Mouse (Mus musculus): ENCODE measurements at regions not wholly inside any gene's neighbourhood (a gene's known extent, or its start where the extent isn't known, plus 50 kb on each side); places are given as distances from the start of the nearest gene placed in this dataset.

GRCm38 (mm10) chr13:111929908-111930307 is 121.1 kb upstream of the Map3k1 start:
- no peaks in the 10 kb centered on the region for H3K9me3 ChIP-seq (ENCODE audit: control insufficient read depth, low read depth, low read length)
- no peak overlapping the region for H3K4me3 ChIP-seq (ENCODE audit: low read depth, low read length)
- no peaks in the 10 kb centered on the region for H3K36me3 ChIP-seq (ENCODE audit: control insufficient read depth, insufficient read depth, low read length)
- no peaks in the 10 kb centered on the region for H3K27me3 ChIP-seq (ENCODE audit: control insufficient read depth, insufficient read depth, low read length)
- H3K4me2 ChIP-seq (replicated peaks; ENCODE audit: low read depth, low read length), result no peak overlapping the region
- ATAC-seq (ENCODE audit: insufficient number of reproducible peaks, insufficient read depth, low FRiP score, low read depth), result no peak
- no peaks in the 10 kb centered on the region for H3K4me1 ChIP-seq (ENCODE audit: control insufficient read depth, insufficient read depth, low read length)
- no peak overlapping the region for H3K27ac ChIP-seq (ENCODE audit: low read length)
- H3K9ac ChIP-seq (replicated peaks; ENCODE audit: low read depth, low read length), result no peak overlapping the region
- 64% methylated on average over 1 of the region's 1 CpGs for WGBS

- H3K27me3 ChIP-seq (ENCODE audit: control insufficient read depth, insufficient read depth, low read length), result no peaks in the 10 kb centered on the region
- no peak overlapping the region for H3K9ac ChIP-seq (replicated peaks; ENCODE audit: low read depth, low read length)
- peaks cover 5% of the 10 kb centered on the region for H3K4me1 ChIP-seq (ENCODE audit: control insufficient read depth, insufficient read depth, low read length)
- no peaks in the 10 kb centered on the region for H3K36me3 ChIP-seq (ENCODE audit: control insufficient read depth, insufficient read depth, low read length)
- H3K4me2 ChIP-seq (replicated peaks; ENCODE audit: low read depth, low read length), result no peak overlapping the region
- no peak overlapping the region for H3K27ac ChIP-seq (ENCODE audit: low read length)
- ATAC-seq (ENCODE audit: insufficient number of reproducible peaks, insufficient read depth, low FRiP score, low read depth), result no peak
- no peaks in the 10 kb centered on the region for H3K9me3 ChIP-seq (ENCODE audit: control insufficient read depth, low read depth, low read length)
- no peak overlapping the region for H3K4me3 ChIP-seq (ENCODE audit: low read depth, low read length)
- WGBS, result 86% methylated on average over 3 of the region's 3 CpGs
Measured at GRCm38 (mm10) chr13:111932464-111932863, 123.7 kb upstream of the Map3k1 start.

- no peak overlapping the region for H3K4me2 ChIP-seq (replicated peaks; ENCODE audit: low read depth, low read length)
- ATAC-seq (ENCODE audit: insufficient number of reproducible peaks, insufficient read depth, low FRiP score, low read depth), result no peak
- no peaks in the 10 kb centered on the region for H3K27me3 ChIP-seq (ENCODE audit: control insufficient read depth, insufficient read depth, low read length)
- no peak overlapping the region for H3K4me3 ChIP-seq (ENCODE audit: low read depth, low read length)
- H3K9ac ChIP-seq (replicated peaks; ENCODE audit: low read depth, low read length), result no peak overlapping the region
- H3K27ac ChIP-seq (ENCODE audit: low read length), result no peak overlapping the region
- H3K9me3 ChIP-seq (ENCODE audit: control insufficient read depth, low read depth, low read length), result no peaks in the 10 kb centered on the region
- 53% methylated on average over 8 of the region's 8 CpGs for WGBS
- H3K36me3 ChIP-seq (ENCODE audit: control insufficient read depth, insufficient read depth, low read length), result no peaks in the 10 kb centered on the region
- H3K4me1 ChIP-seq (ENCODE audit: control insufficient read depth, insufficient read depth, low read length), result peaks cover 5% of the 10 kb centered on the region
Measured at GRCm38 (mm10) chr13:111933526-111934240, 124.9 kb upstream of the Map3k1 start.

- Histone ChIP-seq H3K9me3 (ENCODE audit: control insufficient read depth, low read depth, low read length) (no peaks in the 10 kb centered on the region), H3K36me3 (ENCODE audit: control insufficient read depth, insufficient read depth, low read length) (no peaks in the 10 kb centered on the region), H3K4me3 (ENCODE audit: low read depth, low read length) (no peak overlapping the region), H3K4me2 (replicated peaks; ENCODE audit: low read depth, low read length) (no peak overlapping the region), H3K27ac (ENCODE audit: low read length) (no peak overlapping the region), H3K4me1 (ENCODE audit: control insufficient read depth, insufficient read depth, low read length) (peaks cover 12% of the 10 kb centered on the region), H3K27me3 (ENCODE audit: control insufficient read depth, insufficient read depth, low read length) (no peaks in the 10 kb centered on the region), H3K9ac (replicated peaks; ENCODE audit: low read depth, low read length) (no peak overlapping the region)
- no peak for ATAC-seq (ENCODE audit: insufficient number of reproducible peaks, insufficient read depth, low FRiP score, low read depth)
- WGBS, result 75% methylated on average over 1 of the region's 1 CpGs
Measured at GRCm38 (mm10) chr13:111935721-111936080, 126.9 kb upstream of the Map3k1 start.

- no peak for ATAC-seq (ENCODE audit: insufficient number of reproducible peaks, insufficient read depth, low FRiP score, low read depth)
- Histone ChIP-seq H3K9ac (replicated peaks; ENCODE audit: low read depth, low read length) (no peak overlapping the region), H3K27ac (ENCODE audit: low read length) (no peak overlapping the region), H3K4me3 (ENCODE audit: low read depth, low read length) (no peak overlapping the region), H3K27me3 (ENCODE audit: control insufficient read depth, insufficient read depth, low read length) (no peaks in the 10 kb centered on the region), H3K9me3 (ENCODE audit: control insufficient read depth, low read depth, low read length) (no peaks in the 10 kb centered on the region), H3K4me1 (ENCODE audit: control insufficient read depth, insufficient read depth, low read length) (peaks cover 15% of the 10 kb centered on the region), H3K4me2 (replicated peaks; ENCODE audit: low read depth, low read length) (no peak overlapping the region), H3K36me3 (ENCODE audit: control insufficient read depth, insufficient read depth, low read length) (no peaks in the 10 kb centered on the region)
- 64% methylated on average over 9 of the region's 9 CpGs for WGBS
Measured at GRCm38 (mm10) chr13:111936081-111936857, 127.5 kb upstream of the Map3k1 start.

- no peaks in the 10 kb centered on the region for H3K36me3 ChIP-seq (ENCODE audit: control insufficient read depth, insufficient read depth, low read length)
- WGBS, result 62% methylated on average over 8 of the region's 8 CpGs
- peaks cover 16% of the 10 kb centered on the region for H3K4me1 ChIP-seq (ENCODE audit: control insufficient read depth, insufficient read depth, low read length)
- no peak overlapping the region for H3K4me2 ChIP-seq (replicated peaks; ENCODE audit: low read depth, low read length)
- no peaks in the 10 kb centered on the region for H3K27me3 ChIP-seq (ENCODE audit: control insufficient read depth, insufficient read depth, low read length)
- no peak overlapping the region for H3K9ac ChIP-seq (replicated peaks; ENCODE audit: low read depth, low read length)
- ATAC-seq (ENCODE audit: insufficient number of reproducible peaks, insufficient read depth, low FRiP score, low read depth), result no peak
- H3K27ac ChIP-seq (ENCODE audit: low read length), result no peak overlapping the region
- H3K9me3 ChIP-seq (ENCODE audit: control insufficient read depth, low read depth, low read length), result no peaks in the 10 kb centered on the region
- H3K4me3 ChIP-seq (ENCODE audit: low read depth, low read length), result no peak overlapping the region
Measured at GRCm38 (mm10) chr13:111936983-111937382, 128.2 kb upstream of the Map3k1 start.

GRCm38 (mm10) chr13:111938896-111939422 is 130.2 kb upstream of the Map3k1 start:
- WGBS, result 71% methylated on average over 8 of the region's 8 CpGs
- H3K27ac ChIP-seq (ENCODE audit: low read length), result peak overlapping the region; percentile 56
- ATAC-seq (ENCODE audit: insufficient number of reproducible peaks, insufficient read depth, low FRiP score, low read depth), result no peak

GRCm38 (mm10) chr13:111939534-111940115 is 130.8 kb upstream of the Map3k1 start:
- Histone ChIP-seq H3K9ac (replicated peaks; ENCODE audit: low read depth, low read length) (no peak overlapping the region), H3K27me3 (ENCODE audit: control insufficient read depth, insufficient read depth, low read length) (no peaks in the 10 kb centered on the region), H3K9me3 (ENCODE audit: control insufficient read depth, low read depth, low read length) (no peaks in the 10 kb centered on the region), H3K4me3 (ENCODE audit: low read depth, low read length) (no peak overlapping the region), H3K4me1 (ENCODE audit: control insufficient read depth, insufficient read depth, low read length) (peaks cover 25% of the 10 kb centered on the region), H3K36me3 (ENCODE audit: control insufficient read depth, insufficient read depth, low read length) (no peaks in the 10 kb centered on the region), H3K27ac (ENCODE audit: low read length) (peak overlapping the region; percentile 56), H3K4me2 (replicated peaks; ENCODE audit: low read depth, low read length) (no peak overlapping the region)
- 39% methylated on average over 6 of the region's 6 CpGs for WGBS
- no peak for ATAC-seq (ENCODE audit: insufficient number of reproducible peaks, insufficient read depth, low FRiP score, low read depth)

More at GRCm38 (mm10) chr13:111938896-111939422, 130.2 kb upstream of the Map3k1 start:
- Histone ChIP-seq H3K9me3 (ENCODE audit: control insufficient read depth, low read depth, low read length) (no peaks in the 10 kb centered on the region), H3K9ac (replicated peaks; ENCODE audit: low read depth, low read length) (no peak overlapping the region), H3K36me3 (ENCODE audit: control insufficient read depth, insufficient read depth, low read length) (no peaks in the 10 kb centered on the region), H3K4me2 (replicated peaks; ENCODE audit: low read depth, low read length) (no peak overlapping the region), H3K27me3 (ENCODE audit: control insufficient read depth, insufficient read depth, low read length) (no peaks in the 10 kb centered on the region), H3K4me1 (ENCODE audit: control insufficient read depth, insufficient read depth, low read length) (peaks cover 20% of the 10 kb centered on the region), H3K4me3 (ENCODE audit: low read depth, low read length) (no peak overlapping the region)
